Mouse (Mus musculus): ENCODE measurements around the gene Arid3b. TPM values are rescaled to one million over a fixed set of nuclear protein-coding genes. Genes with fewer than 3 reads are reported as not detected.
A peak's percentile ranks its signal among the peaks of the same experiment; 100 is the strongest.

Arid3b gene
- polyA plus RNA-seq, 1 experiment from 2014 or later: 9.1 TPM

GRCm38 (mm10) chr9:57822812-57823211 is 13.8 kb downstream of the Arid3b start:
- Histone ChIP-seq H3K27ac (no peak overlapping the region), H3K9me3 (replicated peaks) (no peaks in the 10 kb centered on the region), H3K36me3 (no peaks in the 10 kb centered on the region), H3K9ac (no peak overlapping the region), H3K4me1 (peaks cover 14% of the 10 kb centered on the region), H3K4me2 (no peak overlapping the region), H3K27me3 (0 out of 2 replicates have a peak, but pooled peaks cover 12% of the 10 kb centered on the region), H3K4me3 (replicated peaks) (no peak overlapping the region)
- no peak for ATAC-seq (replicated peaks; ENCODE audit: low FRiP score)
- 77% methylated on average over 13 of the region's 13 CpGs for WGBS

DNA sequence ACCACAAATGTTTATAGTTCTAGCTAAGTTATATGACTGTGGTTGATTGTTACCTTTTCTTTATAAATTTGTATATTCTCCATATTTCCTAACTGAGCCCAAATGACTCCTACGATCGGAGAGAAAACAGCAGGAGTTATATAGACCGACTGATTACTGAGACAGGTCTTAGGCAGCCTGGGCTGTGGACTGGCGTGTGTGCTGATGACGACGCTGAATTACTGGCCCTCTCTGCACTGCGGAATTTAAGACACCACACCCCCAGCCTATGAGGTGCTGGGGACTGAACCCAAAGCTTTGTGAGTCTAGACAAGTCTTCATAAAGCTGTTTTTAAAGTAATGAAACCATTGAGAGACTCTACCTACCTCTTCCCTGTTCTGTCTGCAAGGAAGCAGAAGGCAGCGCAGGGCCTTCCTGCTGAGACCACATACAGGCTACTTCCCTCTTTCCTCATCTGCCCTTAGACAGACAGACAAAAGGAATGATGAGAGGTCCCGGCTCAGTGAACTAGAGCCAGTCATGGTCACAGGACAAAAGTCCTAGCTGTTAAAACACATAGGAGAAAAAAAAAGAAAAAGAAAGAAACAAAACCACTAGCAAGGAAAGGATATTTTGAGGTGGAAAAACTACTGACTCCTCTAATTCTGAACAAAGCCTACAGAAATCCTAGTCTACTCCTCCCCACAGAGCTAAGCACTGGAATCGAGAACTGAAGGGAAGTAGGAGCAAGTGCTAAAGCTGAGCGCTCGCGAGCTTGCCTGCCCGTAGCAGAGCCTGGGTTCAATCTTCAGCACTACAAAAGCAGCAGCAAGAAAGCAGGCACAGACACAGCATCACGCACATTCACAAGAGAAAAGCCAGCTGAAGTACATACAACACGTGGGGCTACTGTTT is 16.2 kb downstream of the Arid3b start:
- Histone ChIP-seq H3K4me1 (peaks cover 38% of the 10 kb centered on the region), H3K9me3 (replicated peaks) (no peaks in the 10 kb centered on the region), H3K4me2 (no peak overlapping the region), H3K9ac (no peak overlapping the region), H3K27me3 (no peaks in the 10 kb centered on the region), H3K27ac (no peak overlapping the region), H3K36me3 (no peaks in the 10 kb centered on the region), H3K4me3 (replicated peaks) (no peak overlapping the region)
- 37% methylated on average over 16 of the region's 16 CpGs for WGBS
- no peak for ATAC-seq (replicated peaks; ENCODE audit: low FRiP score)

DNA sequence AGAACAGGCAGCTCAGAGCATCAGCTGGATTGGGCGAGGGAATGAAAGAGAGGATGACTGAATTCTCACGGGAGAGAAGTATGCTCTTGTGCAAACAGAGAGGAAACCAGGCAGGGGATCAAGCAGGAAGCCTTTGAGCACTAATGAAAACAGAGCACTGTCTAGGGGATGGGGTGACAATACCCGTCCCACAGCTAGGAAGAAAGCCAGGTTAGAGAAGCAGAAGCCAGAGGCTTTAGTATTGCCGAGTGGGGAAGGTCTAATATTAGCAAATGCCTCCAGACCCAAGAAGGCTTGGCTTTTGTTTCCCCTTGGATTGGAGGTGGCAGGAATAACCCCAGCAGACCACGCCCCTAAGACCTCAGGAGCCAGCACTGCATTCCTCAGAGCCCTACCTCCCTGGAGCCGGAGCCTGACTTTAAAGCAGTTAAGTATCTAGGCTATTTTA is 19.3 kb downstream of the Arid3b start:
- peaks cover 67% of the 10 kb centered on the region for H3K4me1 ChIP-seq
- no peak; the same call in 1 of the 2 replicates for ATAC-seq (replicated peaks; ENCODE audit: low FRiP score)
- no peak overlapping the region; the same call in 1 of the 2 replicates for H3K27ac ChIP-seq
- H3K4me3 ChIP-seq (replicated peaks): no peak overlapping the region
- no peaks in the 10 kb centered on the region for H3K36me3 ChIP-seq
- no peak overlapping the region for H3K9ac ChIP-seq
- H3K27me3 ChIP-seq: no peaks in the 10 kb centered on the region
- no peak overlapping the region for H3K4me2 ChIP-seq
- WGBS: 15% methylated on average over 6 of the region's 6 CpGs
- no peaks in the 10 kb centered on the region for H3K9me3 ChIP-seq (replicated peaks)

GRCm38 (mm10) chr9:57814866-57815265 is 21.7 kb downstream of the Arid3b start:
- Histone ChIP-seq H3K4me1 (peaks cover 76% of the 10 kb centered on the region), H3K9me3 (replicated peaks) (no peaks in the 10 kb centered on the region), H3K9ac (no peak overlapping the region), H3K27me3 (no peaks in the 10 kb centered on the region), H3K36me3 (no peaks in the 10 kb centered on the region), H3K4me3 (replicated peaks) (no peak overlapping the region), H3K4me2 (no peak overlapping the region), H3K27ac (no peak overlapping the region)
- ATAC-seq (replicated peaks; ENCODE audit: low FRiP score): 0 out of 2 replicates have a peak, but pooled peaks have one; percentile 27
- 14% methylated on average over 3 of the region's 3 CpGs for WGBS

GRCm38 (mm10) chr9:57814014-57814413 is 22.6 kb downstream of the Arid3b start:
- H3K27me3 ChIP-seq: no peaks in the 10 kb centered on the region
- no peak for ATAC-seq (replicated peaks; ENCODE audit: low FRiP score)
- no peak overlapping the region for H3K9ac ChIP-seq
- H3K9me3 ChIP-seq (replicated peaks): no peaks in the 10 kb centered on the region
- no peak overlapping the region for H3K4me3 ChIP-seq (replicated peaks)
- no peaks in the 10 kb centered on the region for H3K36me3 ChIP-seq
- no peak overlapping the region for H3K27ac ChIP-seq
- peaks cover 84% of the 10 kb centered on the region for H3K4me1 ChIP-seq
- WGBS: 59% methylated on average over 1 of the region's 1 CpGs
- no peak overlapping the region for H3K4me2 ChIP-seq

DNA sequence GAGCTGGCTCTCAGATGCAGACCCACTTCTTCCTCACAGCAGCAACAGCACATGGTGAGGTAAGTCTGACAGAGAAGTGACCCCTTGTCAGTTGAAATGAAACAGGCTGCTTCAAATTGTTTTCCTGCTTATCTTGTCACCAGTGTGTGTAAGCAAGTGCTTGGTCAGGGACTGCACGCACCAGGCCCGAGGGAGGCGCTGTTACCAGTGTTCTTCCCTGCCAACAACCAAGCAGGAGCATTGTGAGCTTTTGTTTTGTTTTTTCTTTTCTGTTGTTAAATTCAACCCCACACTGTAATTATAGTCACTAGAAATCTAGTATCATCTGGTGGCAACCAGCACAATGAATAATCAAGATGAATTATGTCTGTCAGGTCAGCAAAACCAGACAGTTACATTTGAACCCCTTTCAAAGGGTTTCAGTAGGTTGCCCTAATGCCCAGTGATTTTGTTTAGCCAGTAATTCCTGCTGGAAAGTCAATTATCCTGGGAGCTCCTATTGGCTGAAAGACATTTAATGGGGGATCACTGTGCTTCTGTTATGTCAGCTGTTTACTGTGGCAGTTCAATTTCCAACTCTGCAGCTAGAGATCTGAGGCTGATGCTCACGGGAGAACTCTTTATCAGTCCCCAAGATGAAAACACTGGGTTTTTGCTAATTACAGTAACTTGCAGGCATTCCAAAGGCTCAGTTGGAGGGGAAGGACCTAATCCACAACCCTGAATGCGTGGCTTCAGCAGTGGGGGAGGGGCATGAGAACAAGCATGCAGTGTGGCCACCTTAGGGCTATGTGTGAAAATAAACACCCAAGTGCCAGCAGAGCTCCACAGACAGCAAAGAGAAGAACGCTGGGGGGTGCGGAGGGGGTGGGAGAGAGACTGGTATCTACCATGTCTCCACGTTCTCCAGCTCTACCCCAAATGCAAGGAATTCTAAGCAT is 24.5 kb downstream of the Arid3b start:
- peak; percentile 35; the same call in 1 of the 2 replicates for ATAC-seq (replicated peaks; ENCODE audit: low FRiP score)
- Histone ChIP-seq H3K36me3 (0 out of 2 replicates have a peak, but pooled peaks cover 6% of the 10 kb centered on the region), H3K4me1 (peaks cover 89% of the 10 kb centered on the region), H3K27ac (peak overlapping the region; percentile 69), H3K9ac (no peak overlapping the region), H3K27me3 (no peaks in the 10 kb centered on the region), H3K4me2 (no peak overlapping the region), H3K9me3 (replicated peaks) (no peaks in the 10 kb centered on the region), H3K4me3 (replicated peaks) (no peak overlapping the region)
- WGBS: 18% methylated on average over 8 of the region's 8 CpGs

- Histone ChIP-seq H3K4me2 (no peak overlapping the region), H3K4me1 (peaks cover 89% of the 10 kb centered on the region), H3K36me3 (0 out of 2 replicates have a peak, but pooled peaks cover 6% of the 10 kb centered on the region), H3K27ac (no peak overlapping the region), H3K27me3 (no peaks in the 10 kb centered on the region), H3K9ac (no peak overlapping the region), H3K4me3 (replicated peaks) (no peak overlapping the region), H3K9me3 (replicated peaks) (no peaks in the 10 kb centered on the region)
- WGBS: 39% methylated on average over 3 of the region's 3 CpGs
- no peak for ATAC-seq (replicated peaks; ENCODE audit: low FRiP score)
These were observed 25.9 kb downstream of the Arid3b start for GRCm38 (mm10) chr9:57810691-57811090.

DNA sequence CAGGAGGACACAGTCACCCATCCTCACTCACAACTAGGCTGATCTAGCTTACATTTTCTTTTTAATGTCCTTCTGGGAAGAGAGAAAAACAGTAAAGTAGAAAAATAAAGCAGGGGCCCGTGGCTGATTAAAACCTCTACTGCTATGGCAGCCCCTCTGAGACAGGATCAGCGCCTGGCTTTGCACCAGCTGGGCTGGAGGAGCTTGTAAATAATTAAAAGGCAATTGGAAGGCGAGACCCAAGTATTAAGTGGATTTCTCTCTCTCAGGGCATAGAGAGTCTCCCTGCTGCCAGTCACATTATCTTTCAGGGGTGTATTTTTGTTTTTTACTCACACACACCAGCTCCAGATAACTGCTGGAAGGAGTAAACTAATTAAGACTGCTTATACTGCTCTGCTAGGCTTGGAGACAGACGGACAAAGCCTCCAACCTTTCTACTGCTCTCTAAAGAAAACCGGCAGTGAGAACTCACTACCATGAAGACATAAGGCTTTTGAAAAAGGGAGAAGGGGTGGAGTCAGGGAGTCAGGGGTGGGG is 27.8 kb downstream of the Arid3b start:
- Histone ChIP-seq H3K4me1 (peaks cover 85% of the 10 kb centered on the region), H3K9me3 (replicated peaks) (no peaks in the 10 kb centered on the region), H3K9ac (no peak overlapping the region), H3K36me3 (0 out of 2 replicates have a peak, but pooled peaks cover 6% of the 10 kb centered on the region), H3K4me2 (no peak overlapping the region), H3K27me3 (no peaks in the 10 kb centered on the region), H3K27ac (no peak overlapping the region), H3K4me3 (replicated peaks) (no peak overlapping the region)
- whole genome bisulfite sequencing: 56% methylated on average over 5 of the region's 5 CpGs
- ATAC-seq (replicated peaks; ENCODE audit: low FRiP score): no peak

DNA sequence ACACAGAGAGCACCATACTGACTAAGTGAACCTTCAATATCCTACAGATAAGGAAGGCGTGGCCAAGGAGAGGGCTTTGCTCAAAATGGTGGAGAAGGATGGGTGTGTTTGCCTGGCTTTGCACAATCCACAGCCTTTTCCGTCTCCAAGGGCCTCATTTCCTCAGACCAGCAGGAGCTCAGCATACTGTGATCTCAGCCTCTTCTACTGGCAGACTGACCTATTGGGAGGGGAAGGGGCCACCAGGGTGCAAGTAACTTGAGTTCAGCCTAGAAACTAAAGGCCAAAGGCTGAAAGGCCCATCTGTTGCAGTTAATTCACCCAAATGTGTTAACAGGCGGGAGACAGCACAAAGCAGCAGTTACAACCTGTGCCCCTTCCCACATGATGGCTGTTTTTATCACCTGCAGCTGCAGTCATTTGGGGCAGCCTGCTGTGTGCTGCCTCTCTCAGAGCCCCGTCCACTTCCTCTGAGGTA is 29.4 kb downstream of the Arid3b start:
- Histone ChIP-seq H3K9me3 (replicated peaks) (no peaks in the 10 kb centered on the region), H3K27ac (no peak overlapping the region), H3K4me1 (peaks cover 84% of the 10 kb centered on the region), H3K27me3 (no peaks in the 10 kb centered on the region), H3K4me2 (no peak overlapping the region), H3K4me3 (replicated peaks) (no peak overlapping the region), H3K9ac (no peak overlapping the region), H3K36me3 (0 out of 2 replicates have a peak, but pooled peaks cover 6% of the 10 kb centered on the region)
- no peak for ATAC-seq (replicated peaks; ENCODE audit: low FRiP score)
- WGBS: 58% methylated on average over 4 of the region's 4 CpGs

DNA sequence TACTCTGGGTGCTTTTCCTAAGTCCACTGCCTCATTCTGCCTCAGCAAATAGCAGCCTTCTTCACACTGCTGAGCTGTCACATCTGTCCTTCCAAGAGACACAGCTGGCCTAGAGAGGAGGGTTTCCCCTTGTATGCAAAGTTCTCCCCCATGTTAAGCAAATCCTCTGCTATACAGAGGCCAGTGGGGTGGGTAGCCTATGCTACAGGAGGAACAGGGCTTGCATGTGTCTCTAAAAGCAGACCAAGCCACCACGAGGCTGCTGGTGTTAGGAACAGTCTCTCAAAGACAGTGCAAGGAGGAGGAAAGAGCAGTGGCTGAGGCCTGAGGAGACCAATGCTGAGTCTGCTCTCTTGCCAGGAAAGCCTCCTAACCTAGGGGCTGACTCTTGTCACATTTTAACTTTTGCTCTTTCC is 30.5 kb downstream of the Arid3b start:
- WGBS: 17% methylated on average over 1 of the region's 1 CpGs
- H3K9ac ChIP-seq: no peak overlapping the region
- peak overlapping the region; percentile 70 for H3K27ac ChIP-seq
- no peak overlapping the region for H3K4me2 ChIP-seq
- no peak overlapping the region for H3K4me3 ChIP-seq (replicated peaks)
- 0 out of 2 replicates have a peak, but pooled peaks cover 6% of the 10 kb centered on the region for H3K36me3 ChIP-seq
- ATAC-seq (replicated peaks; ENCODE audit: low FRiP score): no peak
- peaks cover 72% of the 10 kb centered on the region for H3K4me1 ChIP-seq
- no peaks in the 10 kb centered on the region for H3K27me3 ChIP-seq
- H3K9me3 ChIP-seq (replicated peaks): no peaks in the 10 kb centered on the region

- H3K9me3 ChIP-seq (replicated peaks): no peaks in the 10 kb centered on the region
- no peak for ATAC-seq (replicated peaks; ENCODE audit: low FRiP score)
- peak overlapping the region; percentile 70; the same call in 1 of the 2 replicates for H3K27ac ChIP-seq
- 64% methylated on average over 10 of the region's 10 CpGs for WGBS
- no peak overlapping the region for H3K9ac ChIP-seq
- H3K36me3 ChIP-seq: 0 out of 2 replicates have a peak, but pooled peaks cover 6% of the 10 kb centered on the region
- no peaks in the 10 kb centered on the region for H3K27me3 ChIP-seq
- H3K4me1 ChIP-seq: peaks cover 67% of the 10 kb centered on the region
- no peak overlapping the region for H3K4me3 ChIP-seq (replicated peaks)
- H3K4me2 ChIP-seq: no peak overlapping the region
These were observed 31.4 kb downstream of the Arid3b start for GRCm38 (mm10) chr9:57805087-57805737.

Measured in kidney, embryonic 15.5 days (tissue).